Mouse (Mus musculus) thymus, adult 18-20 months (tissue): Measurements from ENCODE around the gene Otop1.
A peak's percentile ranks its signal among the peaks of the same experiment; 100 is the strongest.

Source experiments
- DNase-seq, 2 experiments: peaks; one replicate each; pipeline ENCODE4 v3.0.0; 2022; ENCODE audit warnings: mixed read lengths in 2 of 2

Otop1 gene

DNA sequence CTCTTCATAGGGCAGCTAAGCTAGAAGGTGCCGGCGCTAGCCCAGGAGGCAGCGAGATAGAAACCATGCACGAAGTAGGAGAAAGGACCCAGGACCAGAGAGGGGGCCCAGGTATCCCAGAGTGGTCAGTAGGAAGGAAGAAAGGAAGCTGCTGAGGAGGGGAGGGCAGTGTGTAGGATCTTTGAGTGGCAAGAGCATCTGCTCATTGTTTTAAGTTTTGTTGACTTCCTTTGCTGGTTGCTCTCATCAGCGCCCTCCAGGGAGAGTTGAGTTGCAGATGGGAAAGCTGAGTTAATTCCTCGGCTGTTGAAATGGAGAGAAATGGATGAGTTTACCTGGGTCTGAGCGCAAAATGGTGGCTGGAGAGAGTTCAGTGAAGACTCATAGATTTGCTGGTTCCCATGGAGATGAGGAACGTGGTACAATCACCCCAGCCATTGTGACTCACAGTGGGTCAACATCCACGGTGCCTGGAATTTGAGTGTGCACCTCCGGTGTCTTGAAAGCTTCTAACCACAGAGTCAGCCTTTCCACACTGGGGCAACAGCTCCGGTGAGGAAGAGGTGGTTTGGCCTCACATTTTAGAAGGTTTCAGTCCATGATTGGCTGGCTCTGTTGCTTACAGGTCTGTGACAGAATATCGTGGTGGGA, 26.1 kb downstream of the Otop1 start:
- DNase-seq = no peak

DNA sequence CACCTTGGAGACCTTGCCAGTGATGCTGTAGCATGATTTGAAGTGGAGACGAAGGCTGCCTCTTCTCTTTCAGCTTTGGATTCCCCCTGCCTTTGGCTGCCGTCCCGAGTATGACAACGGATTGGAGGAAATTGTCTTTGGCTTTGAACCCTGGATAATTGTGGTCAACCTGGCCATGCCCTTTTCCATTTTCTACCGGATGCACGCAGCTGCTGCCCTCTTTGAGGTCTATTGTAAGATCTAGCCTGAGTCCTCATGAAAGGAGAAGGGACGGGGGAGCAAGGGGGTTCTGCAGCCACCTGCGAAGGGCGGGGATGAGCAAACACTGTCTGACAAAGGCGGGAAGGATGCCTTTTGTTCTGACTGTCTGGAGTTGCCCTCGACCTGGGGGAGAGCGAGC, 26.9 kb downstream of the Otop1 start:
- no peak for DNase-seq

DNA sequence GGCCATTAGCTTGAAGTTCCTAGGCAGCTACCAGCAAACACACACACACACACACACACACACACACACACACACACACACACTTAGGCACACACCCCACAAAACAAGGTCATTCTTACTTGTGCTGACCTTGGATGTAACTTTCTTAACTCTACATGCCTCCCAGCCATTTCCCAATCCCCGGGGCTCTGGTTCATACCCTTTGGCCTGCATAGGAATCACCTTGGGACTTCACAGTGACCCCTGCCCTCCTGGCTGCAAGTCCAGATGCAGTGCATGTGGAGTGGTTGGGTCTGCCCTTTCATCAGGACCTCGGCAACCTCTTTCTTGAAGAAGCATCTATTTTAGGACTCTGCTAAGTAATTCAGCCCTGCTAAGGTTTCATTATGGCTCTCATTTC, 29.5 kb downstream of the Otop1 start:
- no peak for DNase-seq

DNA sequence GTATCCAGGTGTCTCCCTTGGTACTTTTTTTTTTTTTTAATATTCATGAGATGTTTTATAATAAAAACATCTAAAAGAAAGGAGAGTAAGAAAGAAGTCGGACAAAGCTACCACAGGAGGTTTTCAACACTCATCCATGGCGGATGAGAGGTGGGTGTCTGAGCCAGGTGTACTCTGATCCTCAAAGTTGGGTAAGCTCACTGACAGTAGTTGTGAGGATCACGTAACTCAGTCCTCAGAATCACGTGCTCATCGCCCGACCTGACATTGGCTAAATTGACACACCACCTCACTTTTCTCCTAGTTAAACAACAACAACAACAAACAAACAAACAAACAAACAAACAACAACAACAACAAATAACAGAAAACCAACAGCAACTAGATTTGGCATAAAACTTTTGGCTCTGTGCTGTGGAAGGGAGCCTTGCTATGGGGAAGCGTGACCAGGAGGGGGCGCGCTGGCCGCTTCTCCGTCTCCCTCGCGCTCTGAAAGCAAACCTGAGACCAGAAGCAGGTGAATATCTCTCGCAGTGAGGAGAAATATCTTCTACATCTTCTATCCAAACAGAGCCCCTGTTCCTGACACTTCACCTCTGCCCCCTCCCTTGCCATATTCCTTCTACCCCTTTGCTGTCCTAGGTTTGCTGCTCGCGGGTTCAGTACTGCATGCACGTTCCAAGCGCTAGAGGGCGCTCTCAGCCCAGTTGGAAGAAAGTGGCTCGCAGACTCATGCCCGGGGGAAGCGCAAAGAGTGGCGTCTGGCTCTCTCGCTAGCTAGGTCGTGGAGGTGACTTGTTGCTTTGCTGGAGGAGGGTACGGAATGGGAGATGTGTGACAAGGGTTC, 31.7 kb downstream of the Otop1 start:
- peak; percentile 50 to 57 for DNase-seq

DNA sequence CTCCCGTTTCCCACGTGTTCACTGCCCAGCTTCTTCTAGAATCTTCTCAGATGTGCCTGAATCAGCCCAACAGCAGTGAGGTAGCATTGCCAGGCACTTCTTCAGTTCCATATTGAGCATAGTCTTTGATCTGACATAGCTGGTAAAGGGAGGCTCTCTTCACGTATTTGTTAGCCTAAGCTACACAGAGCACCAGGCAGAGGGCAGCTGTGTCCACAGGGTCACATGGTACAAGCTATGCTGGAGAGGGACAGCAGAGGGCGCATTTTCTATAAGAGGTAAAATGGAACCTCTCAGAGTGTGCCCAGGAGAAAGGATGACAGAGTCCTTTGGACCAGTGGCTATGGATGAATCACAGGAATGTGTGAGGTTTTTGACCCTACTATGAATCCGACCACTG, 33.1 kb downstream of the Otop1 start:
- DNase-seq = peak; percentile 9 to 10

DNA sequence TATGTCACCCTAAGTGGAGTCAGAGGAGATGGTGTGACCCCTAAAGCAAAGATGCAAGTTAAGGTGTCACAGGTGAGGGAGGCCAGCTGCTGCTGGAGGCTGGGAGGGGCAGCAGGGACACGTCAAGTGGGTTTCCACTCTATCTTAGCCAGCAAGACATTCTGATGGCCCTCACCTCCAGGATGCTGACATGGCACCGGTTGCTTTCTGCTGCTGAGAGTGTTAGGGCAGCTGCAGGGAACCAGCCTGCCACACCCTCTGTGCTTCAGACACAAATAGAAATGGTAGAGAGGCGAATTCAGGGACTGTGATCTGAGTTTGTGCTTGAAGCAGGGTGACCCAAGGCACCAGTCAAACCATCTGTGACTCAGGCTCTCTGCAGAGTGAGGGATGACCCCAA, 34.0 kb downstream of the Otop1 start:
- DNase-seq = no peak

DNA sequence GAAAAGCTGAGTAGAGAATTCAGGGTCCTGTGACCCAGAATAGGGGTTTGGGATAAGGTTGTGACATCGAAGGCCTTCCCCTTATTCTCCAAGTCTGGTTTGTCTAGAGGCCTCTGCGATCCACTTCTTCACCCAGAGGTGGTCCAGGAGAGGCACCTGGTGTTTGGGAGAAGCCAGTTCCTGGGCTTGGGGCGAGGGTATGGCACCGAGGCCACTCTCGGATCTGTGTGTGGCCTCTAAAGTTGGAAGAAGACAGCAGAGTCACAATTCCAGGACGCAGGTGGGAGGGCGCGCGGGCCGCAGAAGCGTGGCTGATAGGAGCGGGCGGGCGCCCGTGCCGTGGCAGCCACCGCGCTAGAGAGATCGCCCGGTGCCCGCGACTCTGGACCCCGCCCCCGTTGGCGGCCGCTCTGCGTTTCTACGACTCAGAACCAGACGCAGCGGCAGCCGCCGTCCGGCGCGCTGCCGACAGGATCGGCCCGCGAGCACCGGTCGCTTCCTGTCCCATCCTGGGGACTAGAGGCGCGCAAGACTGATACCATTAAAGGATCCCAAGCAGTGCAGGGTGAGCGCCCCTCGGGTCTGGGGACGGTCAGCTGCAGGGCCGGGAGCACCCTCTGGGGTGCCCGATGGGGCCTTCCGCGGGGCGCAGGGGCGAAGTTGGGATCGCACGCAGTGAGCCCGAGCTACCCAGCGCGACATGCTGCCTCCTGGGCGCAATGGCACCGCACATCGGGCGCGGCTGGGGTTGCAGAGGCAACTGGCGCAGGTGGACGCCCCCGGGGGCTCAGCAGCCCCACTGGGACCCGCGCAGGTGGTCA, 43.4 kb downstream of the Otop1 start, which contains the start of gene Drd5:
TSS of gene Drd5 (plus strand) at position 402 of the 821 bp plus-strand sequence.
- no peak for DNase-seq

DNA sequence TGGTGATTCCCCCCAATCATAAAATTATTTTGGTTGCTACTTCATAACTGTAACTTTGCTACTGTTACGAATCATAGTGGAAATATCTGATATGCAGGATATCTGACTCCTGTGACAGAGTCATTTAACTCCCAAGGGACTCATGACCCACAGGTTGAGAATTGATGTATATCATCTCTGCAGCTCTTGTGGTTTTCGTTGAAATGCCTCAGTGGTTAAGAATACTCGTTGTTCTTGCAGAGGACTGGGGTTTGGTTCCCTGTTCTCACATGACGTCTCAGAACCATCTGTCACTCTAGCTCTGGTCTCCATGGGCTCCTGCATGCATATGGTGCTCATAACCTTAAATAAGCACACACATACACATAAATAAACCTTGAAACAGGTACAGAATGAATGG, 57.6 kb downstream of the Otop1 start:
- DNase-seq = no peak

DNA sequence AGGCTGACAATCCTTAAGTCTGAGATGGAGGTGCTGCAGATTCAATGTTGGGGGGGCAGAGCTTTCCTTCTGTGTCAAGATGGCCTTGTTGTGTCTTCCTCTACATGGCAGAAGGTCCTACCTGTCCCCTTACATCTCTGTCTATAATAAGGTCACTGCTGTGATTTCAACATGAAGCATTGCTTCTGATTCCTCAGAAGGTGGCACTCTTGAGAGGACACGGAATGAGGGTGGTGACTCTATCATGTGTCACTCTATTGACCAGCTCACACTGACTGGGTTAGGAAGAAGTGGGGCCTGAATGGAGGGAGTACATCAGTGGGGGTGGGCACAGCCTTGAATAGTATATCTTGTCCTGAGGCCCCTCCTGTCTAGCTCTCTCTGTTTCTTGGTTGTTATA, 58.8 kb downstream of the Otop1 start:
- DNase-seq = no peak

DNA sequence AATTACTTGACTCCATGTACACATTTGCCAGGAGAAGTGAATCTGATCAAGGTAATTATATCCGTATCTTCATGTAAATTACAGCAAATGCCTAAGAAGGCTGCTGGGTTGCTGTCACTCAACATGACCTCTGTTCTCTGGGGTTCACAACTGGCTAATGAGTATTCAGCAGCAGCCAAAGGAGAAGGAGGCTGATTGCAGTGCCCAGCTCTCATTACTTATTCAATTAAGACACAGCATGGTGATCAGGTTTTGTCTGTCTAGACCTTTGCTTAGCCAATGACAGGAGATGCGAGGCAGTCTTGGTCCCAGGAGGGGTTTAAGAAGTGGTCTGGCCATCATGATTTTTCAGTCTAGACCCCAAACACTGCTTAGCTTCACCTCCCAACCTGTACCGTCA, 67.3 kb downstream of the Otop1 start:
- DNase-seq = no peak

DNA sequence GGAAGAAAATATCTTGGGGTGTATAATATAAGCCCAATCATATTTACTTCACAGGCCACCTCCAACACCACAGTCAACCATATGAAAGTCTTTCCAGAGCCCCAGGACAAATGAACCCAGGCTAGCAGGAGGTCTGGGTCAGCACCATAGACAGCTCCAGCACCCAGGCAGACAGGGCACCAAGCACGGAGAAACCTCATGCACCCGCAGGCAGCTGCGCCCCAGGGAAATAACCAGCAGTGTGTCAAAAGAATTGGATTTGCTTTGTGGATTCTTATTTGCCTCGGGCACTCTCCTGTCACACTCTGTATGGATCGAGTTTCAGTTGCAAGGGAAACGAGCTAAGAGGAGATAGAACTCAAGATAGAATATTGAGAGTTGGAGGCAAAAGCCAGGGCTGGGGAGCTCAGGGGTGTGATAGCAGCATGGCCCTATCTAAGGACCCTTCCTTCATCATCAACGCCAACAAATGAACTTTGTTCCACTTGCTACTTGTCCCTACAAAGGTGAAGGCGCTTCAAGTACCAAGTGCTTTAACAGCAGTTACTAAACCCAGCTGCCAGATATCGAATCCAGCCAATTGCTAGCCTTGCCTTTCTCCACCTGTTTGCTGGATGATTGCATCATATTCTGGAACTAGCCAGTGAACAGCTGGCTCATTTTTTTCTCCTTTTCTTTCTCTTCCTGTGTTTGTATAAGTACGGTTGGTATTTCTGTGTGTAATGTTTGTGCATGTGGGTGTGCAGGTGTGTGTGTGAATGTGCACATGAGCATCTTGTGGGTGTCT, 71.1 kb downstream of the Otop1 start:
- no peak for DNase-seq

DNA sequence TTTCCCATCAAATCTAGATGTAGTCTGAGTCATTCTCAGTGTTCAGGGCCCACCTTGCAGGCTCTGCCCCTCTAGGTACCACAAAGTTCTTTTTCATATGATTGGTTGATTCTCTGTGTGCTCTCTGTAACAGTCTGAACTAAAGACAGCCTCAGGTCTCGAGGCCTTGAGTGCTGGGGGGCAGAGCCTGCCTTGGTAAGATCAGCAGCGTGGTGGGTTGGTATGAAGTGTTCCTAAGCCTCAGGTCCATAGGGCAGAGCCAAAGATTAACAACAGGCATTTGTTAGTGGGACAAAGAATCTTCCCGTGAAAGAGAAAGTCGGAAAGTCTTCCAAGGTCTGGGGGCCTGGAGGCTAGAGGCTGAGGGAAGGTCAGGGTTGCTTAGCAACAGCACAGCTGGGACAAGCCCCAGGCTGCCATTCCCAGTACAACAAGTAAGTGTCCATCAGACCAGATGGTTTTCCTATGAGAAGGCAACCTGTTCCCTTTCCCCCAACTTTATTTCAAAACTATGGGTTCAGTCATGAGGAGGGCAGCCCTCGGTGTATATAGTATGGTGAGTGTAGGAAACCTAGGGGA, 74.7 kb downstream of the Otop1 start:
- DNase-seq = no peak
